Mouse (Mus musculus) liver, embryonic 16.5 days (tissue): ENCODE data around the gene Qrich1. TPM values are rescaled to one million over a fixed set of nuclear protein-coding genes. Genes with fewer than 3 reads are reported as not detected.

Source experiments
- ATAC-seq: fragments of 200-750 bp; cut with Nextera tagmentation; 2 replicates; pipeline ENCODE4 v1.8.0; 2017; ENCODE audit warnings: low read depth, mild to moderate bottlenecking, moderate number of reproducible peaks, moderate library complexity
- H3K27ac ChIP-seq: fragments of 300-500 bp; sonication (generic); 2 replicates; pipeline ENCODE4 v1.5.1; 2014; ENCODE audit warnings: mild to moderate bottlenecking, low read length
- H3K27me3 ChIP-seq: fragments of 300-500 bp; sonication (generic); 2 replicates; pipeline ENCODE4 v1.6.1; 2014; ENCODE audit warnings: low read depth, low read length, mixed read lengths; ENCODE audit not compliant: control insufficient read depth, insufficient read depth
- H3K36me3 ChIP-seq: fragments of 300-500 bp; sonication (generic); 2 replicates; pipeline ENCODE4 v1.6.1; 2014; ENCODE audit warnings: mild to moderate bottlenecking; ENCODE audit not compliant: control insufficient read depth, insufficient read depth
- H3K4me1 ChIP-seq: fragments of 300-500 bp; sonication (generic); 2 replicates; pipeline ENCODE4 v1.6.1; 2014; ENCODE audit warnings: low read depth, low read length, mixed read lengths; ENCODE audit not compliant: control insufficient read depth
- H3K4me2 ChIP-seq: fragments of 300-500 bp; sonication (generic); 2 replicates; pipeline ENCODE4 v1.6.1; 2014; ENCODE audit warnings: low read depth, low read length, mixed read lengths
- H3K4me3 ChIP-seq: fragments of 300-500 bp; sonication (generic); 2 replicates; pipeline ENCODE4 v1.5.1; 2014; ENCODE audit warnings: low read depth, mild to moderate bottlenecking, low read length
- H3K9ac ChIP-seq: fragments of 300-500 bp; sonication (generic); 2 replicates; pipeline ENCODE4 v1.6.1; 2014; ENCODE audit warnings: low read depth, low read length
- H3K9me3 ChIP-seq: fragments of 300-500 bp; sonication (generic); replicated peaks from 2 replicates; pipeline ENCODE4 v1.6.1; 2016; ENCODE audit warnings: low read length; ENCODE audit not compliant: control insufficient read depth
- WGBS: fragments of 180-500 bp; shearing (Covaris S2); extraction: QIAGEN DNeasy Blood & Tissue Kit; methylation state at CpG from one replicate; pipeline ENCODE4 v1.1.7; 2014; ENCODE audit not compliant: insufficient replicate concordance; 5-methylcytosine and 5-hydroxymethylcytosine counted together
- polyA plus RNA-seq: library from polyadenylated mRNA; unstranded; fragments of >200 nt; fragmentation: Nextera tagmentation; extraction: Ambion mirVana; gene quantifications from 2 replicates; pipeline ENCODE4 v1.2.1, GENCODE M21; 2015

The Qrich1 gene
- polyA plus RNA-seq, 1 experiment from 2014 or later: 44.2 TPM

DNA sequence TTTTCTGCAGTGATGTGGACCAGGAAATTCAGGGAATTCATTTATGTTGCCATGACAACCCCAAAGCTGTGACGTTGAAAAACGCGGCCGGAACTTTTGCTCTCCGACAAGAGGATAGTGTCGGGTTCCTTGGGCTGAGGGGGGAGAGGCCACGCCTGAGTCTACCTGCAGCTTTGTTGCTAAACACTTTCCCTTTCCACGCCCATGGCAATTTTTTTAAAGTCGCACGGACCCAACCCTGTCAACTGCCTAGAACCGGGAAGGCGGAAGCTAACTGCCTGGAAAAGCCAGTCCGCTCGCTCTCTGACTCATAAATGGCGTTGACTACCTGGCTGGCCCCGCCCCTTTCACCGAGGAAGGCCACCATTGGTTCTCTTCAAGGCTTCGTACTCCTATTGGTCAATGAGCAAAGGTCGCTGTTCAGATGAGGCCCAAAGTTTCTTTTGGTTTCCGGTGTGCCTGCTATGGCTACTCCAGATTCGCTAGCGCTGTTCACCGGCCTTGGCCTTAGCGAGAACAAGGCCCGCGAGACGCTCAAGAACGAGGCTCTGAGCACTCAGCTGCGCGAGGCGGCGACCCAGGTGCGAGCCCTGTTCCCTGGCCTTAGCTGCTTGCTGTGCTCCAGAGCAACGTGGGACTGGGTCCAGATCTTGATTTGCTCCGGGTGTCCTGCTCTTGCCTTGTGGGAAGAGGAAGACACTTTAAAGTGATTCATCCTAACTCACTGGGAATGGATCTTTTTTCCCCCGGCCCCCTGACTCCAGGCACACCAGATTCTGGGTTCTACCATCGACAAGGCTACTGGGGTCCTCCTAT is 8.8 kb upstream of the Qrich1 start, which contains the start of gene Qars:
Gene Qars (plus strand): TSS at position 88 of the 816 bp plus-strand sequence.
- Histone ChIP-seq H3K9ac (peak within 1 kb of the TSS; percentile 86), H3K4me2 (peak within 1 kb of the TSS; percentile 91), H3K27me3 (no peaks in the 10 kb centered on the region), H3K4me3 (peak within 1 kb of the TSS; percentile 89), H3K4me1 (peaks cover 14% of the 10 kb centered on the region), H3K36me3 (peaks cover 10% of the 10 kb centered on the region), H3K27ac (peak within 1 kb of the TSS; percentile 89), H3K9me3 (no peaks in the 10 kb centered on the region)
- ATAC-seq: peak; percentile 98
- WGBS: under 1% methylated on average over 37 of the region's 37 CpGs

GRCm38 (mm10) chr9:108508776-108509175 is 7.8 kb upstream of the Qrich1 start:
- Histone ChIP-seq H3K9me3 (no peaks in the 10 kb centered on the region), H3K4me2 (peak overlapping the region; percentile 91), H3K27me3 (no peaks in the 10 kb centered on the region), H3K27ac (no peak overlapping the region), H3K36me3 (peaks cover 12% of the 10 kb centered on the region), H3K4me1 (peaks cover 14% of the 10 kb centered on the region), H3K4me3 (peak overlapping the region; percentile 89), H3K9ac (peak overlapping the region; percentile 86)
- ATAC-seq: no peak
- 61% methylated on average over 7 of the region's 7 CpGs for WGBS

- peak overlapping the region; percentile 96 for H3K9ac ChIP-seq
- H3K4me1 ChIP-seq: peaks cover 23% of the 10 kb centered on the region
- H3K9me3 ChIP-seq: no peaks in the 10 kb centered on the region
- peak overlapping the region; percentile 99 for H3K27ac ChIP-seq
- peak; percentile 84 for ATAC-seq
- WGBS: under 1% methylated on average over 87 of the region's 95 CpGs
- H3K27me3 ChIP-seq: no peaks in the 10 kb centered on the region
- H3K36me3 ChIP-seq: peaks cover 25% of the 10 kb centered on the region
- peak overlapping the region; percentile 83 for H3K4me2 ChIP-seq
- peak overlapping the region; percentile 99 for H3K4me3 ChIP-seq
Measured at GRCm38 (mm10) chr9:108517253-108517930, 786 bp downstream of the Qrich1 start.

- Histone ChIP-seq H3K4me1 (peaks cover 23% of the 10 kb centered on the region), H3K9me3 (no peaks in the 10 kb centered on the region), H3K36me3 (peaks cover 20% of the 10 kb centered on the region), H3K27me3 (no peaks in the 10 kb centered on the region), H3K4me2 (peak overlapping the region; percentile 83), H3K4me3 (peak overlapping the region; percentile 99), H3K27ac (peak overlapping the region; percentile 99), H3K9ac (peak overlapping the region; percentile 96)
- ATAC-seq: no peak; the same call in 1 of the 2 replicates
- under 1% methylated on average over 13 of the region's 13 CpGs for WGBS
Measured at GRCm38 (mm10) chr9:108517931-108518332, 1.3 kb downstream of the Qrich1 start.

- Histone ChIP-seq H3K36me3 (peaks cover 10% of the 10 kb centered on the region; the same call in 1 of the 2 replicates), H3K9me3 (no peaks in the 10 kb centered on the region), H3K4me2 (no peak overlapping the region), H3K27me3 (no peaks in the 10 kb centered on the region), H3K27ac (no peak overlapping the region), H3K4me1 (peaks cover 13% of the 10 kb centered on the region), H3K9ac (no peak overlapping the region), H3K4me3 (no peak overlapping the region)
- no peak for ATAC-seq
- 58% methylated on average over 2 of the region's 2 CpGs for WGBS
Measured at GRCm38 (mm10) chr9:108521604-108522003, 5.0 kb downstream of the Qrich1 start.

DNA sequence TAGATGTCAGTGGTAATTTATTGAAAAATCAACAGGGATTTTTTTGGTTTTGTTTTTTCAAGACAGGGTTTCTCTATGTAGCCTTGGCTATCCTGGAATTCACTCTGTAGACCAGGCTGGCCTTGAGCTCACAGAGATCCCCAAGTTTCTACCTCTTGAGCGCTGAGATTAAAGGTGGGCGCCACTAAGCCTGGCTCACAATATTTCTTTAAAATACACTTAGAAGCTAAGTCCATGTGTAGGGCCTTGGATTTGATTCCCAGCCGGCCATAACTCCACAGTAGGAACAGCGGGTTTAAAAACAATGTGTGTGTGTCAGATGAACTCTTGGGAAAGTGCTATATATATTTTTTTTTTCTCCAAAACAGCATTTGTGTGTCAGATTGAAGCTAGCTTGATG is 6.7 kb downstream of the Qrich1 start:
- ATAC-seq: no peak

GRCm38 (mm10) chr9:108525400-108525799 is 8.8 kb downstream of the Qrich1 start:
- WGBS: 80% methylated on average over 3 of the region's 3 CpGs
- Histone ChIP-seq H3K27me3 (no peaks in the 10 kb centered on the region), H3K36me3 (peaks cover 20% of the 10 kb centered on the region), H3K27ac (no peak overlapping the region), H3K4me1 (no peaks in the 10 kb centered on the region; the same call in 1 of the 2 replicates), H3K4me3 (no peak overlapping the region), H3K9me3 (no peaks in the 10 kb centered on the region), H3K4me2 (no peak overlapping the region), H3K9ac (no peak overlapping the region)
- no peak for ATAC-seq

More for the DNA sequence above, 6.7 kb downstream of the Qrich1 start:
- peaks cover 13% of the 10 kb centered on the region for H3K4me1 ChIP-seq
- no peak overlapping the region for H3K4me2 ChIP-seq
- no peak overlapping the region for H3K4me3 ChIP-seq
- peaks cover 10% of the 10 kb centered on the region; the same call in 1 of the 2 replicates for H3K36me3 ChIP-seq
- H3K27ac ChIP-seq: no peak overlapping the region
- H3K9me3 ChIP-seq: no peaks in the 10 kb centered on the region
- WGBS: 91% methylated on average over 4 of the region's 4 CpGs
- H3K9ac ChIP-seq: no peak overlapping the region
- no peaks in the 10 kb centered on the region for H3K27me3 ChIP-seq

GRCm38 (mm10) chr9:108530954-108531353 is 14.3 kb downstream of the Qrich1 start:
- Histone ChIP-seq H3K4me2 (no peak overlapping the region), H3K27ac (no peak overlapping the region), H3K4me3 (no peak overlapping the region), H3K4me1 (no peaks in the 10 kb centered on the region; the same call in 1 of the 2 replicates), H3K9ac (no peak overlapping the region), H3K27me3 (no peaks in the 10 kb centered on the region), H3K9me3 (no peaks in the 10 kb centered on the region), H3K36me3 (peaks cover 51% of the 10 kb centered on the region)
- WGBS: 70% methylated on average over 1 of the region's 1 CpGs
- ATAC-seq: no peak

DNA sequence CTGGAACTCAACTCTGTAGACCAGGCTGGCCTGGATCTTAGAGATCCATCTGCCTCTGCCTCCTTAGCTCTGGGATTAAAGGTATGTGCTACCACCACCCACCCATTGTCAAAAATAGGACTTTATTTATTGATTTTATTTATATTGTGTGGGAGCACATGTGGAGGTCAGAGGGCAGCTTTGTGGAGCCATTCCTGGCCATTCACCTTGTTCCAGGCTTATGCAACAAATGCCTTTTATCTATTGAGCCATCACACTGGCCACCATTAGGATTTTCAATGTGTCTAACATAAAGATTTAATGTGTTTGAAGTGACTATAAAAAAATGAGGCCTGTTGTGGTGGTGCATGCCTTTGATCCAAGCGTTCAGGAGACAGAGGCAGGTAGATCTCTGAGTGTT is 14.9 kb downstream of the Qrich1 start:
- H3K4me2 ChIP-seq: no peak overlapping the region

More for the DNA sequence above, 14.9 kb downstream of the Qrich1 start:
- H3K4me1 ChIP-seq: no peaks in the 10 kb centered on the region
- no peak overlapping the region for H3K4me3 ChIP-seq
- no peak overlapping the region for H3K9ac ChIP-seq
- H3K36me3 ChIP-seq: peaks cover 53% of the 10 kb centered on the region
- H3K9me3 ChIP-seq: no peaks in the 10 kb centered on the region
- H3K27me3 ChIP-seq: no peaks in the 10 kb centered on the region
- WGBS: 96% methylated on average over 1 of the region's 1 CpGs
- no peak overlapping the region for H3K27ac ChIP-seq
- no peak for ATAC-seq
